Mouse (Mus musculus): ENCODE data around the gene Hist1h2ab. TPM values are rescaled to one million over a fixed set of nuclear protein-coding genes. Genes with fewer than 3 reads are reported as not detected.
"Not testable (repeated sequence)": the region's sequence is repeated elsewhere in the genome, so short reads cannot be mapped to it uniquely, and the experiment has no call there.

Hist1h2ab gene
- 49.6 and 49.8 TPM in 2 replicates for polyA plus RNA-seq (2014; fragmentation: Nextera tagmentation; extraction: Ambion mirVana)

DNA sequence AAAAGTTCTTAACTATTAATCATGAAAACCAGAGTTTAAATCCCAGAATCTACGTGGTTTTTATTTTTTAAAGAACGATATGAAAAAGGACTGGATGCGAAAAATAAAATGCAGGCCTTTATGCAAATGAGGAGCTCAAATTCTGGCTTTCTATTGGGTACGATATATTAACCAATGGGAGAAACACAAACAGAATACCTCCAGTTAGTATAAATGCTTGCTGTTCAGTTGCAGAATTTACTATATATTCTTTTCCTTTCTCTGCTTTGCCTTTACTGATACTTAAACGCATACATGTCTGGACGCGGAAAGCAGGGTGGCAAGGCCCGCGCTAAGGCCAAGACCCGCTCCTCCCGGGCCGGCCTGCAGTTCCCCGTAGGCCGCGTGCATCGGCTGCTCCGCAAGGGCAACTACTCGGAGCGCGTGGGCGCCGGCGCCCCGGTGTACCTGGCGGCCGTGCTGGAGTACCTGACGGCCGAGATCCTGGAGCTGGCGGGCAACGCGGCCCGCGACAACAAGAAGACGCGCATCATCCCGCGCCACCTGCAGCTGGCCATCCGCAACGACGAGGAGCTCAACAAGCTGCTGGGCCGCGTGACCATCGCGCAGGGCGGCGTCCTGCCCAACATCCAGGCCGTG lies at the start of gene Hist1h2ab:
TSS of gene Hist1h2ab (plus strand) at position 288 of the 639 bp plus-strand sequence.
- H3K9me3 ChIP-seq (ENCODE audit: control insufficient read depth, low read length); H3K36me3 ChIP-seq (ENCODE audit: control insufficient read depth, insufficient read depth, low read length); H3K27me3 ChIP-seq (replicated peaks; ENCODE audit: control insufficient read depth, insufficient read depth, low read length): not testable (repeated sequence)
- ATAC-seq (replicated peaks; ENCODE audit: low FRiP score, low TSS enrichment, low read depth) (peak; percentile 41), DNase-seq (ENCODE audit: low spot score) (peak; percentile 84)
- Histone ChIP-seq H3K4me2 (ENCODE audit: low read length) (peak within 1 kb of the TSS; percentile 56), H3K4me3 (ENCODE audit: low read depth, low read length) (peak within 1 kb of the TSS; percentile 40), H3K4me1 (replicated peaks; ENCODE audit: control insufficient read depth, insufficient read depth, low read length) (peaks cover 18% of the 10 kb centered on the region), H3K27ac (ENCODE audit: low read depth) (peak within 1 kb of the TSS; percentile 94), H3K9ac (ENCODE audit: low read length) (peak within 1 kb of the TSS; percentile 62)
- WGBS, result under 1% methylated on average over 27 of the region's 47 CpGs

DNA sequence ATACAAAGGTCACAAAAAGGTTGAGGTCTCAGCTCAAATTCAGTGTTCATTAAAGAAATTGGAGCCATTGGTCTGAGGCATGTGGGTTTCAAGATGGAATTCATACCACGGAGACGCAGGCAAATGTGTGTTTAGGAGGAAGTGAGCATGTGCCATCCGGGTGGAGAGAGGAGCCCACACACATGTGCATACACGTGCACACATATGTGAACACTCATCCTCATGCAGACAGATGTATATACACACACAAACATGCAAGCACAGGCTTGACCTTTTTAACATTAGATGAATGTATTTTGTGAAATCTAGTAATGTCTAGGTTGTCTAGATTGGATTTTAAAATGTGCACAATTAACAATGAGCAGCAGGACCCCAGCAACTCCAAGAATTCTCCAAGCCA lies 48.7 kb upstream of the Hist1h2ab start:
- no peaks in the 10 kb centered on the region for H3K36me3 ChIP-seq (ENCODE audit: control insufficient read depth, insufficient read depth, low read length)
- no peak overlapping the region for H3K4me2 ChIP-seq (ENCODE audit: low read length)
- peaks cover 13% of the 10 kb centered on the region; the same call in 1 of the 2 replicates for H3K4me1 ChIP-seq (replicated peaks; ENCODE audit: control insufficient read depth, insufficient read depth, low read length)
- no peaks in the 10 kb centered on the region for H3K9me3 ChIP-seq (ENCODE audit: control insufficient read depth, low read length)
- H3K4me3 ChIP-seq (ENCODE audit: low read depth, low read length), result no peak overlapping the region
- H3K27me3 ChIP-seq (replicated peaks; ENCODE audit: control insufficient read depth, insufficient read depth, low read length), result no peaks in the 10 kb centered on the region
- ATAC-seq (replicated peaks; ENCODE audit: low FRiP score, low TSS enrichment, low read depth) (no peak), DNase-seq (ENCODE audit: low spot score) (no peak)
- no peak overlapping the region for H3K27ac ChIP-seq (ENCODE audit: low read depth)
- WGBS, result 78% methylated on average over 4 of the region's 4 CpGs
- no peak overlapping the region for H3K9ac ChIP-seq (ENCODE audit: low read length)

DNA sequence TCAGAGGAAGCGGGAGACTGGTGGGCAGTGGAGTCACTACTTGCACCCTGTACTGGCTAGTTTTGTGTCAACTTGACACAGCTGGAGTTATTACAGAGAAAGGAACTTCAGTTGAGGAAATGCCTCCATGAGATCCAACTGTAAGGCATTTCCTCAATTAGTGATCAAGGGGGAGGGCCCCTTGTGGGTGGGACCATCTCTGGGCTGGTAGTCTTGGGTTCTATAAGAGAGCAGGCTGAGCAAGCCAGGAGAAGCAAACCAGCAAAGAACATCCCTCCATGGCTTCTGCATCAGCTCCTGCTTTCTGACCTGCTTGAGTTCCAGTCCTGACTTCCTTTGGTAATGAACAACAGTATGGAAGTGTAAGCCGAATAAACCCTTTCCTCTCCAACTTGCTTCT lies 48.1 kb upstream of the Hist1h2ab start:
- not testable (repeated sequence) for H3K4me1 ChIP-seq (replicated peaks; ENCODE audit: control insufficient read depth, insufficient read depth, low read length); DNase-seq (ENCODE audit: low spot score); H3K27me3 ChIP-seq (replicated peaks; ENCODE audit: control insufficient read depth, insufficient read depth, low read length); H3K36me3 ChIP-seq (ENCODE audit: control insufficient read depth, insufficient read depth, low read length); H3K4me2 ChIP-seq (ENCODE audit: low read length); H3K4me3 ChIP-seq (ENCODE audit: low read depth, low read length); ATAC-seq (replicated peaks; ENCODE audit: low FRiP score, low TSS enrichment, low read depth); H3K9ac ChIP-seq (ENCODE audit: low read length); H3K9me3 ChIP-seq (ENCODE audit: control insufficient read depth, low read length); H3K27ac ChIP-seq (ENCODE audit: low read depth)
- 80% methylated on average over 2 of the region's 2 CpGs for WGBS

DNA sequence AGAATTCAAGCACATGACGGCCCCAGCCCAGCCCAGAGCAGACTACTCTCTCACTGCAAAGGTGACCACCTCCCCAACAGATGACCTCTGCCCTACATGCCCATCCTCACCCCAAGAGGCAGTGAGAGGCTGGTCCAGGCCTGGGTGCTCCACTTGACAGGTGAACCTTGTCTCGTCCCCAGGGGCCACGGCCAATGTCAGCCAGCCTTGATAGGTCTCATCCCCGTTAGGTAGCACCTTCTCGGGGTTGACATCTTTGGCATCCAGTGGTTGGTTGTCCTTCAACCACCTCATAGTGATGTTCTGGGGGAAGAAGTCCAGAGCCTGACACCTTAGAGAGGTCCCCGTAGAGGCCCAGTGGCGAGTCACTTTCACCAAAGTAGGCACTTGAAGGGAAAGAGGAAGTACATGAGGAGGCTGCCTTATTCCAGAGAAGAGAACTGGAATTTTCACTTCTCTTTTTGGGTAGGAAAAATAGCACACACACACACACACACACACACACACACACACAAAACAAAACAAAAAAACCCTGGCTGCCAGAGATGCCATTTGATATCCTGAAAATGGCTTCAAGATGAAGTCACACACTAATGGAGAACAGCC lies 45.1 kb upstream of the Hist1h2ab start:
- Histone ChIP-seq H3K9ac (ENCODE audit: low read length) (no peak overlapping the region), H3K9me3 (ENCODE audit: control insufficient read depth, low read length) (no peaks in the 10 kb centered on the region), H3K27me3 (replicated peaks; ENCODE audit: control insufficient read depth, insufficient read depth, low read length) (no peaks in the 10 kb centered on the region), H3K27ac (ENCODE audit: low read depth) (no peak overlapping the region), H3K36me3 (ENCODE audit: control insufficient read depth, insufficient read depth, low read length) (no peaks in the 10 kb centered on the region), H3K4me2 (ENCODE audit: low read length) (no peak overlapping the region), H3K4me1 (replicated peaks; ENCODE audit: control insufficient read depth, insufficient read depth, low read length) (0 out of 2 replicates have a peak, but pooled peaks cover 4% of the 10 kb centered on the region), H3K4me3 (ENCODE audit: low read depth, low read length) (no peak overlapping the region)
- WGBS, result 93% methylated on average over 7 of the region's 7 CpGs
- no peak for DNase-seq (ENCODE audit: low spot score)
- no peak for ATAC-seq (replicated peaks; ENCODE audit: low FRiP score, low TSS enrichment, low read depth)

DNA sequence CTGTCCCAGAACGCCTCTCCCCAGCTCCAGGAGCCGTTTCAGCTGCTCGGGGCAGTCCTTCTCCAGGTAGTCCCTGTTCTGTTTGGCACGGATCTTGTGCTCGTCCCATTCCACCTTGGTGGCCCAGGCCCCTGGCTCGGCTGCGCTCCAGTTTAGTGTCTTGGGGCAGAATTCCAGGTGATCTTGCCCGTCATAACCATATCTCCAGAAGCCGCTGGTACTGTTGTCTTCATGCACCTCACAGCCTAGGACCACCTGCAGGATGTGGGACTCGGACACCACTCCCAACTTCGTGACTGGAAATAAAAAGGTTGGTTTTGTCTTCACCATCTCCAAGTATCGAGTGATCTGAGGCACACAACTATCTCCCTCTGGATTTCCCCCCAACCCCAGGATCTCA lies 44.2 kb upstream of the Hist1h2ab start:
- Histone ChIP-seq H3K9me3 (ENCODE audit: control insufficient read depth, low read length) (no peaks in the 10 kb centered on the region), H3K4me2 (ENCODE audit: low read length) (no peak overlapping the region), H3K36me3 (ENCODE audit: control insufficient read depth, insufficient read depth, low read length) (no peaks in the 10 kb centered on the region), H3K27me3 (replicated peaks; ENCODE audit: control insufficient read depth, insufficient read depth, low read length) (no peaks in the 10 kb centered on the region), H3K27ac (ENCODE audit: low read depth) (no peak overlapping the region), H3K4me1 (replicated peaks; ENCODE audit: control insufficient read depth, insufficient read depth, low read length) (0 out of 2 replicates have a peak, but pooled peaks cover 4% of the 10 kb centered on the region), H3K9ac (ENCODE audit: low read length) (no peak overlapping the region), H3K4me3 (ENCODE audit: low read depth, low read length) (no peak overlapping the region)
- 93% methylated on average over 12 of the region's 12 CpGs for WGBS
- DNase-seq (ENCODE audit: low spot score) (no peak), ATAC-seq (replicated peaks; ENCODE audit: low FRiP score, low TSS enrichment, low read depth) (no peak)

DNA sequence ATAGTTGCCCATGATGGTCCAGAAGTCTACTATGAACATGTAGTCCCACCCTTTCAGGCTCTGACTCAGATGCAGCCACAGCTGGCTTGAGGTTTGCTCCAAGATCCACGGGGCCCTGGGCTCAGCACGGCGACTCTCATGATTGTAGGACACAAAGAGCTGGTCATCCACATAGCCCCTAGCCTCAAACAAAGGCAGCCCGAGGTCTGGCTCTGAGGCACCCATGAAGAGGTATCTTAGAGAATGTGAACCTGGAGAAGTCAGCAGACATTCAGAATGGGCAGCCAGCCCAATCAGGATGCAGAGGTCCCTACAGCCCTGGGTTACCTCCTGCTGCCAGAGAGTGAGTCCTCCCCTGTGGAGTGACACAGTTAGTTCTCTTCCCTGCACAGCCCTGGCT lies 42.9 kb upstream of the Hist1h2ab start:
- DNase-seq (ENCODE audit: low spot score) (no peak), ATAC-seq (replicated peaks; ENCODE audit: low FRiP score, low TSS enrichment, low read depth) (no peak)
- Histone ChIP-seq H3K4me1 (replicated peaks; ENCODE audit: control insufficient read depth, insufficient read depth, low read length) (0 out of 2 replicates have a peak, but pooled peaks cover 4% of the 10 kb centered on the region), H3K9me3 (ENCODE audit: control insufficient read depth, low read length) (no peaks in the 10 kb centered on the region), H3K36me3 (ENCODE audit: control insufficient read depth, insufficient read depth, low read length) (no peaks in the 10 kb centered on the region), H3K27ac (ENCODE audit: low read depth) (no peak overlapping the region), H3K27me3 (replicated peaks; ENCODE audit: control insufficient read depth, insufficient read depth, low read length) (no peaks in the 10 kb centered on the region), H3K4me2 (ENCODE audit: low read length) (no peak overlapping the region), H3K4me3 (ENCODE audit: low read depth, low read length) (no peak overlapping the region), H3K9ac (ENCODE audit: low read length) (no peak overlapping the region)
- 87% methylated on average over 4 of the region's 4 CpGs for WGBS

DNA sequence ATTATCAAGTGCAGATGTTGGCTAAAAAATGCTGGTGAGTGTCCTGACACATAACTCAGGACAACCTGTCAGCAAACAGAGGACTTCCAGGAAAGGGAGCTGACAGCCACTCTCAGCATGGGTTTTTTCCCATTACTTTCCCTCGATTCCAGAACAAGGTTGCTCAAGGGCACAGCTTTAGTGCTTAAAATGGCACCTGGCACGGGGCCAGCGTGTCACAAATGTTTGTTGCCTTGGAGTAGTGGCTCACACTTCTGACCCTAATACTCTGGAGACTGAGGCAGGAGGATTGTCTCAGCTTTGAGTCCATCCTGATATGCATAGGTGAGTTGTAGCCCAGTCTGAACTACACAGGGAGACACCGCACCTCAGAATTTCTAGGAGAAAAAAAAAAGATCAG lies 42.3 kb upstream of the Hist1h2ab start:
- WGBS, result 80% methylated on average over 4 of the region's 4 CpGs
- no peaks in the 10 kb centered on the region for H3K27me3 ChIP-seq (replicated peaks; ENCODE audit: control insufficient read depth, insufficient read depth, low read length)
- H3K36me3 ChIP-seq (ENCODE audit: control insufficient read depth, insufficient read depth, low read length), result no peaks in the 10 kb centered on the region
- no peak overlapping the region for H3K9ac ChIP-seq (ENCODE audit: low read length)
- no peaks in the 10 kb centered on the region for H3K9me3 ChIP-seq (ENCODE audit: control insufficient read depth, low read length)
- no peak overlapping the region for H3K4me2 ChIP-seq (ENCODE audit: low read length)
- 0 out of 2 replicates have a peak, but pooled peaks cover 4% of the 10 kb centered on the region for H3K4me1 ChIP-seq (replicated peaks; ENCODE audit: control insufficient read depth, insufficient read depth, low read length)
- DNase-seq (ENCODE audit: low spot score), result no peak
- no peak for ATAC-seq (replicated peaks; ENCODE audit: low FRiP score, low TSS enrichment, low read depth)
- no peak overlapping the region for H3K4me3 ChIP-seq (ENCODE audit: low read depth, low read length)
- no peak overlapping the region for H3K27ac ChIP-seq (ENCODE audit: low read depth)

DNA sequence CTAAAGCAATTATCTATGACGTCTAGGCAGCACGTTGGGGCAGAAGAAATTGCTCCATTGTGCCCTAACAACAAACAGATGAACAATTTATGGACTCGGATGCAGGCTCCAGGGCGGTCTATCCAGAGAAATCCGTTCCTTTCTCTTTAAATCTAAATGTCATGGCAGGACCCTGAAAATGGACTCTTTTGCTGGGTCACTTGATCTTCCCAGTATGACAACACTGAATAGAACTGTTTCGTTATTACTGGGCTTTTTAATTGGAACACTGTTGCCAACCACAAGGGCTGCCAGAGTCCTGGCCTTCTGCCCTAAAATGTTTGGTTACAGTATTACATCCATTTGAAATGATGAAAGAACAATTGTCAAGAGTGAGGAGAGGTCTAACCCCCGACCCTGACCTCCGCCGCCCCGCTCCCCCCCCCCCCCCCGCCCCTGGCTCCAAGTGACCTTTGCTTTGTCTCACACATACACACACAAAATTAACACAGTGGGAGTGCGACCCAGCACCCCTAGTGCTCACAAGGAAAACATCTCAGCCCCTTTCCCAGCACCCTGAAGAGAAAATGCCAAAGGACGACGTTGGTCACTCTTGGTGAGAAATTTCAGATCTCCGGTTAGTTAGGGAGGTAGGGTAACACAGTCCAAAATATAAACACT lies 41.1 kb upstream of the Hist1h2ab start:
- H3K36me3 ChIP-seq (ENCODE audit: control insufficient read depth, insufficient read depth, low read length), result no peaks in the 10 kb centered on the region
- DNase-seq (ENCODE audit: low spot score), result no peak
- peak overlapping the region; percentile 38 for H3K9ac ChIP-seq (ENCODE audit: low read length)
- ATAC-seq (replicated peaks; ENCODE audit: low FRiP score, low TSS enrichment, low read depth), result no peak
- no peaks in the 10 kb centered on the region for H3K9me3 ChIP-seq (ENCODE audit: control insufficient read depth, low read length)
- no peaks in the 10 kb centered on the region for H3K27me3 ChIP-seq (replicated peaks; ENCODE audit: control insufficient read depth, insufficient read depth, low read length)
- 27% methylated on average over 15 of the region's 15 CpGs for WGBS
- H3K4me1 ChIP-seq (replicated peaks; ENCODE audit: control insufficient read depth, insufficient read depth, low read length), result 0 out of 2 replicates have a peak, but pooled peaks cover 4% of the 10 kb centered on the region
- peak overlapping the region; percentile 40 for H3K4me3 ChIP-seq (ENCODE audit: low read depth, low read length)
- peak overlapping the region; percentile 80 for H3K4me2 ChIP-seq (ENCODE audit: low read length)
- no peak overlapping the region for H3K27ac ChIP-seq (ENCODE audit: low read depth)

All from intestine, embryonic 14.5 days (tissue).